Mouse (Mus musculus) adrenal gland, adult 18-20 months (tissue): Measurements from ENCODE around the gene Mcu. TPM values are rescaled to one million over a fixed set of nuclear protein-coding genes. Genes with fewer than 3 reads are reported as not detected.

ENCODE experiments used
- DNase-seq, 2 experiments: peaks; one replicate each; pipeline ENCODE4 v3.0.0; 2021 to 2022; ENCODE audit warnings: low spot score in 2 of 2
- total RNA-seq, 2 experiments: library from RNA; stranded (reverse); gene quantifications; 1 replicate in 1 of 2; 2 replicates in 1 of 2; pipeline ENCODE4 v1.2.3; 2021

Gene Mcu
- total RNA-seq, 2 experiments from 2014 or later: 26.2 to 36.8 TPM

DNA sequence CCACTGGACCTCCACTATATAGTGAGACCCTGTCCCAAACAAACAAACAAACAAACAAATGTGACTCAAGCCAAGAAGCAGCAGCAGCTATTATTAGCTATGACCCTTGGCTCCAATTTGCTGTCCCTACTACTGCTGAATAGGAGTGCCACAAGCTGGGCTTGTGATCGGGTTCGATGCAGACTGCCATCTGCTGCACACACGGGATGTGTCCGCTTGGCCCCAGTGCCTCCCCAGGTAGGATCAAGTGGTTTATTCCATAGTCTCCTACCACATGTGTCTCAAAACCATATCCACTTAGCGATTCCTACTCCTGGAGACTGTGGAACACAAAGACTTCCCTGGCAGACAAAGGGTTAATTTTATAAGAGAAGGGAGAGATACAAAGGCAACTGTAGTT is 2.4 kb downstream of the Mcu start:
- DNase-seq: no peak

DNA sequence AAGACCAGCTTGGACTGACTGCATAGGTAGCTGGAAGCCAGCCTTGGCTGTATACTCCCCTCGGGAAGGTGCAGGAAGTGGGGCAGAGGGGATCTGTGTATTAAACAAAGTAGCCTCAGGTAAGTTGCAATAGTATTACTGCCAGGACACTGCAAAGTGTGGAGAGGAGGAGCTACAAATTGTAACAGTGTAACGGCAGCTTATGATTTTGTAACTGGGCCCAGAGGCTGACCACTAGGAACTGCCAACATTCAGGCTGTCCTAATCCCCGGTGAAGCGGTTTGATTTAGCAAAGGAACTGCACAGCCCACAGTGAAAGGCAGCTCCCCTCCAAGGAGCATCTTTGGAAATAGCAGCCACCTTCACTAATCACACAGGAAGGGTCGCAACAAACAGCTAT is 3.2 kb downstream of the Mcu start:
- no peak for DNase-seq

DNA sequence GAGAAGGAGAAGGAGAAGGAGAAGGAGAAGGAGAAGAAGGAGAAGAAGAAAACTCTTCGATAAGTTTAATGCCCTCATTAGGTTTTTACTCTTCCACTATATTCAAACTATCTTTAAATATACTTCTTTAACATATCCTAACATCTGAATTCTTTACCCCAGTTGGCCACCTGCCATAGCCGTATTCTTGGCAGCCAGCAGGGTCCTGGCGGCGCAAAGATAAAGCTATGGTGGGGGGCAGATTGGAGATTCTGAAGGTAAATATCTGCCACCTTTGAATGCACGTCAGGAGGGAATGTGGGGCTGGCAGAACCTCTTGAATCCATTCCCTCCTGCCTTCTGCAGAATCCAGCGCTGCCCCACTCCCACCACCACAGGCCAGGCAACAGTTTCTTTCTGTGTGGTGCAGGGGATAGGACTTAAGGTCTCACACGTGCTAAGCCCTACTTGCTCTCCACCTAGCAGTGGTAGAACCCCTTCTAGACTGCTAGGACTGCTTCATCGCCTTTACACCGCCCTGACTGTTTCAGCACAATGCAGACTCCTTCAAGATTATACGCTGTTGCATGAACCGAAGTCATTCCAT is 11.5 kb downstream of the Mcu start:
- DNase-seq: no peak

DNA sequence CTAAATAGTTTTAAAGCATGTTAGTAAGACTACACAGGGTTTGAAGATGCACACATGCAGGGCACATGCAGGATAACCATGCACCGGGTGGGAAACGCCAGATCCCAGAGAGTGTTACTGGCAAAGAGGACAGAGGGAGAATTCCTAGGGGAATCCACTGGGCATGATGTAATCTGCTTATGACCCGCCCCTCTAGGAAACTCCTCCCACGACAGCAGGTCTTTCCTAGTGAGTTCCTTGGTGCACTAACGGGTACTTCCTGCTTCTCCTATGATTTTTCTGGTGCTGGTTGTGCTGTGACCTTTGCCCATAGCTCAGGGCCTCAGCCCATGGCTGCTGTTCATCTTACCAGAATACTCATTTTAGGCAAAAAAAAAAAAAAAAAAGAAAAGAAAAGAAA is 12.6 kb downstream of the Mcu start:
- no peak for DNase-seq

DNA sequence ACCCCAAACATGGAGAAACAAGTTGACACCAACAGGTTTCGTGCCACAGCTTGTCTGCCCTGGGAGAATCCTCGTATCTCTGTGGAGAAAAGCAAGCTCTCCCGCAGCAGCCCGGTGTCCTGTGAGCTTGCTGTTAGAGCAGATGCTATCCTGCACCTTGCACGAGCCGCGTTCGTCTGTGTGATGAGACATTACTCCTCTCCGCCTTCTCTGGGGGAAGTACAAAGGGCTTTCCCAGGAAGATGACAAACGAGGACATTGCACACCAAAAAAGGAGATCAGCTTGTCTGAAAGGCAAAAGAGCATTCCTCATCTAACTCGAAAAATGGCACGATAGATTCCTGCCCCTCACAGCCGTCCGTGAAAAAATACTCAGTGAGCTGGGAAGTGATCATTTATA is 13.6 kb downstream of the Mcu start:
- DNase-seq: no peak

DNA sequence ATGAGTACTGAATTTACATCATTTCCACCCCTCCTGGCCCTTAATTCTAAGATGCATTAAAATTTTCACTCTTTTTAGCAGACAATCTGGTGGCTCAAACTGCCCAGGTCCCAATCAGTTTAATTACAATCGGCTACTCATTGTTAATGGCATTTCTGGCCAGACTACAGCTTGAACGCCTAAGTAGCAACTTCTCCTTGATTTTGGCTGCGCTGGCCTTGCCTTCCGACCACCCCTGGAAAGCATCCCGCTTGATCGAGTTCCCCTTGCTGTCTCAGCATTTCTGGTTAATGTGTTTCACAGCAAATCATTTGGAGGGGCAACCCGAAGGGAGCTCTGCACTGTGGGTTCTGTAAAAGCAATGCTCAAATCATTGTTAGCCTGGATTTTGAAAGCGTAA is 14.4 kb downstream of the Mcu start:
- no peak for DNase-seq

DNA sequence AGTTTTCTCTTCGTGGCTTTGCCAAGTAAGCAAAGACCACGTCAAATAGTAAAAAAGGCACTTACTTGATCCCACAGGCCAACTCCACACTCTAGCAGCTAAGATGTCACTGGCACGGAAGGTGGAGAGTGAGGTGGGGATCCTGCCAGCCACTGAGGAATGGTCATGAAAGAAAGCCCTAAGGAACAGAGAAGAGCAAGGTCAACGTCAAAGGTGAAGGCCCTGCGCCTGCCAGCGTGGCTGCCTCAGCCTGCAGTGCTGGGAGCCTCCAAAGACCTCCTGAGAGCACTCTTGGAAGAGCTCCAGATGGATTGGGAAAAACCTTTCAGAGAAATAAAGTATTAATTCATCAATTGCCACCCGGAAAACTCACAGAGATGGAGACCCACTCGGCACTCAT is 16.0 kb downstream of the Mcu start:
- DNase-seq: peak in 1 of 2 experiments; percentile 38

DNA sequence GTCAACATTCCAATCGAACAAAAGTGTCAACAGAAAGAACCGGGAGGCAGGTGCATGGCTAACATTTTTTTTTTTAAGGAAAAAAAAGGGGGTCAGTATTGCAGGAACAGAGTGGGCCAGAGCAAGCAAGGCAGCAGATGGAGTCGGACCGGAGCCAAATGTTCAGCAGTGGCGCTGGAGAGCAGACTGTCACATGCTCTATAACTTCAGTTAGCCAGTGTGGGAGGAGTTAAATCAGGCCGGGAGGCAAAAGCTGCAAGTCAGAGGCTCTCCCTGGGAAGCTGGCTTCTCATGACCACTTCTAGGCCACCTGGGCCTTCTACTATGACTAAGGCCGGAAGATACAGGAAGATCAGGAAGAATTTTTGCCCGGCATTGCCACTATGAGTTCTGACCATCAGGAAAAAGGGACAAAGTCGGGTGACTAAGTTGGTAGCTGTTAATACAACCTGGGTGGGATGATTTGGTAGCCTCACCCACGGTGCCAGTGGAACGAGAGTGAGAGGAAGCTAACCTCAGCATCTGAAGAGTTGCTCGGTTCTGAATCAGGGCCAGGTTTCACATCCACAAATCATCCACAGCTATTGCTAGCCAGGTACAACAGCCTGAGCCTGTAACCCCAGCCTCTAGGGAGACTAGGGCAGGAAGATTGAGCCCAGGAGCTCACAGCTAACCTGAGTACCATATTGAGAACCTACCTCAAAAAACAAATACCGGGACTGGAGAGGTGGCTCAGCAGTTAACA is 22.5 kb downstream of the Mcu start:
- no peak for DNase-seq

DNA sequence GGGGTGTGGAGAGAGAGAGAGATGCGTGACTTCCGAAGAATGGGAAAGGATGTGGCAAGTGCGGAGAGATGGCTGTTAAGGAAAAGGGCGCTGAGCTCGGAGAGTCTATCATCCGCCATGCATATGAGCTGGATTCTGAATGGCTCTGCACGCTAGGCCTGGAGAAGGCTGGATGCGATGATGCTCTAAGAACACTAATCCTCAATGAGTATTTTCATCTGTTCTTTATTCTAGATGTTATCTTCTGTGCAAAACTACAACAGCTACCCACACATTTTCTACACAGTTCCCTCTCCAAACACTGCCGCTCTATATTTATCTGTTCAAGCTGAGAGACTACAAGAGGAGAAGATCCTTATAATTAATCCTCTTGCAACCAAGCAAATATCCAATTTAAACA is 25.9 kb downstream of the Mcu start:
- no peak for DNase-seq

DNA sequence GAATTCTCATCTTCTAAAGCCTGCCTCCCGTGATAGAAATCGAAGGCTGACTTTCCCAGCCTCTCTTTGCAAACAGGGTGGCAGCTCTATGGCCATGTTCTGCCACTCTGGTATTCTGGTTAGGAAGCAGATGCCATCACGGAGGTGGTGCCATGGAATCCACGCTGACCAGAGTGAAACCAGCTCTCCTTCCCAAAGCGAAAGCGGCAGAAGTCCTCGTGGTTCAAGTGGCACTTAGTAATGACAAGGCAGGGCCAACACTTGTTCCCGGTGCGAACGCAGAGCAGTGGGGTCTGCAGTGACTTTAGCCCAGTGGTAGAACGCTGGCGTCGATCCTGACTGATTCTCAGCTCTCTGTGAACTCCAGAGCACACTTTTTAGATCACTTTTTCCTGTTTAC is 26.6 kb downstream of the Mcu start:
- DNase-seq: no peak

DNA sequence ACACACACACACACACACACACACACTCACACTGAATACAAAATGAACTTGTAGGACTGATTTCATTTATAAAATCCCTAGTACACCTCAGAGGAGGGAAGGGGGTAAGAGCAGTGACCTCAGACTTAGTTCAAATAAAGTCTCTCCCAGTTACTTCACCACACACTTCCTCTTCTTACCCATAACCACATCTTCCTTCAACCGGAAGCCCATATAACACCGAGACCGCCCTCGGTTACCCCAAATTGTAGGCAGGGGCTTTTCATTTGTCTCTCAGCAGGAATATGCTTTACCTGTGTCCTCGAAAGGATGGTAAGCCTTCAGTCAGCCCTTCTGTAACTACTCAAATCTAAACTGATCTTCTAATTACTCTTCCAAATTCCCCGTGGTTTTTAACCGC is 27.1 kb downstream of the Mcu start:
- DNase-seq: no peak

DNA sequence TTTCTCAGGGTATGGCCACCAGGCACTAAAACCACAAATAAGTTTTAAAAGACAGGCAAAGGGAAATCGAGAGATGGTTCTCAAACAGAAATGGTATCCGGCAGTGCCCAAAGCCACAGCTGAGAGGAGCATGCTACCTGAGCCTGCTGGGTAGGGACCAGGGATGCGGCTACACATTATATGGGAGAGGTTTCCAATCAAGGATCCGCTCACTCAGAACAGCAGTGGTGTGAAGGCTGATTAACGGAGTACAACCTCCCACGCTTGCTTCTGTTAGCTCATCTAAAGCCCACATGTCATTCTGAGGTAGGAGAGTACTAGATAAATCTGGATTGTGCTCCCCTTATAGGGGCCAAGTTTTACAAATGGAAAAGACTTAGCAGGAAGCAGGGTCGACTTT is 28.4 kb downstream of the Mcu start:
- no peak for DNase-seq

DNA sequence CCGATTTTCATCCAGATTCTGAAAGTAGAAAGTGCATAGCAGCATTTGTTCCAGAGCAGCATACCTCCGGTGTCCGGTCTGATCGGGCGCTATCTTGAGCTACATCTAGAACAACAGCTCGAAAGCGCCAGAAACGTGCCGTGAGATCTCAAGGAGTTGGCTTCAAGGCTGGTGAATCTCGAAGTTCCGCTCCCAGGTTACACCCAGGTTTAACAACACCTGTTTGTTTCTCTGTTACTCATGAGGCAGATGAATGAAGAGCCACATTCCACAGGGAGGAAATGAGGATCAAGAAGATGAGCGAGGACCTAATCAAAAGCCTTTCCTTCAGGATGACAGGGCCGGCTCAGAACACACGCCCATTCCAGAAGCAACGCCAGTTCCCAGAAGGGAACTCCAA is 29.7 kb downstream of the Mcu start:
- DNase-seq: no peak

DNA sequence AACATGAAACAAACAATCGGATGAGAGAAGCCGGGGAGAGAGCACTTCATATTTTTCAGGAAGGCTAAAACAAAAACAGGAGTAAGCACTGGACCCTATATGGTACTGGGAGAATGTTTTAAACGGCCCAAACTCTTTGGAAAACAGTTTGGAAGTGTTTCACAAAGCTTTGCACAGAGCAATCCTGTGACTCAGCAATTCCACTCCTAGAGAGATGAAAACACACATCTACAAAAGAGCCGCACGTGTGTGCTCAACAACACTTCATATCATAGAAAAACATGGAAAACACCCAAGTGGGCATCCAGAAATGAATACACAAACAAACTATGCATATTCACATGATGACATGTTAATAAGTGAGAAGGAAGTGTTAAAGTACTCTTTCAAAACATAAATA is 30.9 kb downstream of the Mcu start:
- no peak for DNase-seq

DNA sequence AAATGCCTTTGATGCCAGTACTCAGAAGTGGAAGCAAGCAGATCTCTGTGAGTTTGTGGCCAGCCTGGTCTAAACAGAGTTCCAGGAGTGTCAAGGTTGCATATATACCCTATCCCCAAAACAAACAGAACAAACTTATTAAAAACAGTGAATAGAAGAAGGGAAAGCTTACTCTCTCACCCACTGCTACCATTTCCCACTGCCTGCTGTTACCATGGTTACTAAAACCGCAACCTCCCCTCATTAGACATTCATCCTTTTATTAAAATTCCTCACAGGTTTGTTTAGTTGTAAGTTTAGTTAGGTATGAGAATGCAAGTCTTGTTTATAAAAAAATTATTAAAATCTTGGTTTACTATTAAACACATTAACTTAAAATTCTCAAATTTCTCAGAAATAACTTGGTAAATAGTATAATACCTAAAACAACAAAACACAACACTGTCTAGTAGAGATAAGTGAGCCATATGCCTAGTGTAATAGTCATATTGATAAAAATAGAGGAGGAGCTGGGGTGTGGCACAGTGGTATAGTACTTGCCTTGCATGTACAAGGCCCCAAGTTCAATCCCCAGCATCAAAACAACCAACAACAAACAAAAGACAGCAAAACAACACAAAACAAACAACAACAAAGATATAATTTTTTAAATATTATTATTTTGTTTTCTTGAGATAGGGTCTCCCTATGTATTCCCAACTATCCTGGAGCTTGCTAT is 34.5 kb downstream of the Mcu start:
- DNase-seq: no peak

DNA sequence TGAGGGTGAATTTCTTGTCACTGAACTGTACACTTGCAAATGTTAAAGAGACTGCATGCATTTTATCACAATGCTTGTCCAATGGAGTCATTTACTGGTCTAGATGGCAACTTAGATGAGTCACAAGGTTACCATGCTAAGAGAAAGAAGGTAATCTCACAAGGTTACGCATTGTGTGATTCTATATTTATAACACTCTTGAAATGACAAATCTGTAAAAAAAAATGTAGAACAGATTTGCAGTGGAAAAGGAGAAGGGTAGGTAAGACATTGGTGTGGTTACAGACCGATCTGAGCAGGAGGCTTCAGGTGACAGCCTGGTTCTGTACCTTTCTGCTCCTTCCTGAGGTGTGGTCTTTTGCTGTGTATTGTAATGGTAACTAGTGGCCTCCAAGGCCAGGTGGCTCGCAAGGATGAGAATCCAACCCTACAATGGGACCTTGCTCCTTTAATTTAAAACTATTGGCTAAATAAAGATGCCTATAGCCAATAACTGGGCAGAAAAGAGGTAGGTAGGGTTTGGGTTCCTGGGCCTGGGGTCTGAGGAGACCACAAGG is 35.8 kb downstream of the Mcu start:
- DNase-seq: no peak

DNA sequence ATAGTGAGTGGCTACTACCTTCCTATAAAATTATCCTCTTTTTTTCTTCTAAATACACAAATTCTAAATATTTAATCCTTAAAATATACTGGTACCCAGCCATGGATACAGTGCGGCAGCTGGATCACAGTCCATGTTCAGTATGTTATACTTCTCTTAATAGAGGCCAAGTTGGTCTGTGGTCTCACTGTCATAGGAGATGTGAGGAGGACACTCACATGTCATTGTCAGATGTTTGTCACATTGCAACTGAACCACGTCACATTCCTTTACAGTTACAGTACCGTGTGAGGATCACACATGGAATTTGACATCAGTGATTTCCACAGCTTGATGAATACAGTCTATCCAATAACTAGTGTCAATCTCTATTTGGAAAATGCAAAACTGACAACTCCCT is 36.8 kb downstream of the Mcu start:
- no peak for DNase-seq

DNA sequence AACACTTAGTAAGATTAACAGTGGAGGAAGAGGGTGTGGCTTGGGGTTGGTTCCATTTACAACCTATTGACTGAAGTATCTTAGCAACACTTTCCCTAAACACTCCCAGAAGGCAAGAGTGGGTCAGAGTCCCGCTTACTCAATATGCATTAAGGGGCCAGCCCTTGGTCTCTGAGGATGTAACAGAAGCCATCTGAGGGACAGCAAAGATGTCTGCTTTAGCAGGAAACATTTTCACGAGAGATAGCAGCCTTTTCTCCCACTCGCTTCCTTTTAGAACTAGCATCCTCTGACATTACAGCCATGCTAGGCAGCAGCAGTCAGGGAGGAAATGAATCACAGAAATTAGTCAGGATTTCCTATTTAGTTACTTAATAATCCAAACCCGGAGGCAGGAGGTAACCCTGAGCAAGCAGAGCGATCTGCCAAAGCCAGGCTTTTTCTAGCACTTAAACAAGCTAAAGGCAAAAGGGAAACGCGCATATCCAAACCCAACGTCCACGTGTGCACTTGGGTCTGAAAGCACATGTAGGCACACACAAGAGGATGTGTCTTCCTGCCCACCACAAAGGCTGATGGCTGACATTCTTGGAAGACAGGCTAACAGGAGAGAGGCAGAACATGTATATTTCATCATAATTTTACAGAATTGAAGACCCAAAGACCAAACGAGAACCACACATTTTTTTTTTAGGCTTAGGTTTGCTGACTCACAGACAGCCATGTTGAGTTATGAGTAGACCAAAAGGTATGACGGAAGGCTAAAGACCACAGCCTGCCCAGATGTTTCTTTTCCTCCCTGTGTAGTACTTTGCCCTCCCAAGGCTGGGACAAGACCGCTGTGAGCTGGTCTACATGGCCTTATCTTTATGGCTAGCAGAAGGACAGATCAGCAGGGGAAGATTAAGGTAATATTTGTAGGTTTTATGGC is 38.4 kb downstream of the Mcu start:
- peak in 1 of 2 experiments; percentile 42 for DNase-seq

DNA sequence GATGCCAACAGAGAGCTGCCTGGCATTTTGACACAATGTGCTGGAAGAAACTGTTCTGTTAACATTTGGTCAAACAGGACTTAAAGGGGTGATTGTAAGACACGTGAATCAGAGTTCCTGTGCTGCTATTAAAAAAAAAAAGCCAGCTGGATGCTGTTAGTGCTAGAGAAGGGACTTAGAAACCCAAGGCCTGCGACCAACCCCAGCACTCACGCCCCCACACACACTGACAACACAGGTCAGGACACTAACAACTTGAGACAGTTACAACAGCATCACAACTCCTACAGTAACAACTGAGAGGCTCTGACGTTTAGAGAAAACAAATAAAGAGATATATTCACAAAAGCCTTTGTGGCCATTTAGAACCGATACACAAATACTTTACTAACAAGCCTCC is 40.2 kb downstream of the Mcu start:
- DNase-seq: no peak

DNA sequence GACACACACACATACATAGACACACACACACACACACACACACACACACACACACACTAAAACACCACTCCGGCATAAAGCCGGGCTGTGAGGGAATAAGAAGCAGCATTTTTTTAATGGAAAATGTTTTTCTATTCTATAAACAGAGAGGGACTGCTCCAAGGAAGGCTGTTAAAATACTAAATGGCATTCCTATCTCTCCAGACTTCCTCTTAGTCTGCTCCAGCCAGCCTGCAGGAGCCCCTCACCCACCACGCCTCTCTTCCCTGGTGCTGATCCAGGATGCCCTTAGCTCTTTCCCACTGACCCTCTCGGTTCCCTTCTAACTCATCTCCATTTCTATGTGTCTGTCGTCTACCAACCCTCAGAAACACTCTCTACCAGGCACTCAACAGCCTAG is 44.5 kb downstream of the Mcu start:
- no peak for DNase-seq

DNA sequence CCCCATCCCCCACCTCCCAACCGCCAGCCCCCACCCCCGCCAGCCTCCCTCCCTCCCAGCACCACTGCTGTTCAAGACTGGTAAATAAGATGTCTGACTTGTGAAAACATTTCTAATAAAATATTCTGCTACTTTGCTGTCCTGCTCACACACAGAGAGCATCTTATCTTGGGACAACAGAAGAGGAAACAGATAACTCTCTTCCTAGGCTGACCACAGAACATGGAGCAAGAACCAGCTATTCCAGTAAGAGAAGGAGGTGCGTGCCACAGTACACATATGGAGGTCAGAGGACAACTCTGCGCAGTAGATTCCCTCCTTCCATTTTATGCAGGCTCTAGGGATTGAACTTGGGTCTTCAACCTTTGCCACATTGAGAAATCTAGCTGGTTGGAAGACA is 45.2 kb downstream of the Mcu start:
- DNase-seq: no peak
